Mouse (Mus musculus): ENCODE results near the gene Mtpn. TPM values are rescaled to one million over a fixed set of nuclear protein-coding genes. Genes with fewer than 3 reads are reported as not detected.

Gene Mtpn
- polyA plus RNA-seq (2015; fragmentation: Nextera tagmentation; extraction: Ambion mirVana), result 61.6 and 68.2 TPM in 2 replicates

DNA sequence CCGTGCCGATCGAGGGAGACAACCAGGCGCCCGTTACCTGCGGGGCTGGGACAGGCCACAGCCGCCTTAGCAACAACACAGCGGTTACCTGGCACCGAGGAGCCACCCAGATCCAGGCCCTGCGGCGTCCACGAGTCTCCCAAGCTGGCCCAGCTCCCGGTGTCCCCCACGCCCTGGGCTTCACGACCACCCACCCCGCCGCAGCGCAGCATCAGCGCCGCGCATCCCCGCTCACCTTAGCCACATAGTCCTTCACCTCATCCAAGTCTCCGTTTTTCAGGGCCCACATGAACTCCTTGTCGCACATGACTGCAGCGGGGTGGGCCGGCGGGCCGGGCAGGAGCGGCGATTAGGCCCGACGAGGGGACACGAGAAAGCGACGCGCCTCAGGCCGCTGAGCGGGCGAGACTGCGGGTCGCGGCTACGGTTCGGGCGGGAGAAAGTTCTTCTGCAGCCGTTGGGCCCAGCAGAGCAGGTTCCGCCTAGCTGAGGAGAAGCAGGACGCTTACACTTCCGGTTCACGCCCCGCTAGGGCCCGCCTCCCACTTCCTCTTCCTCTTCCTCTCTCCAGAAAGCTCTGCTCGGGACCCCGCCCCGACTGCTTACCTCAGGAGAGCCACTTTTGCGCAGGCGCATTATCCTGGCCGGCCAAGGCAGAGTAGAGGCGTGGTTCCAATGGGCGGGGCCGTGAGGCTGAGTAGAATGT lies at the start of gene Mtpn:
TSS of gene Mtpn (minus strand) at position 585 of the 706 bp plus-strand sequence.
- H3K9me3 ChIP-seq (ENCODE audit: control insufficient read depth), result no peaks in the 10 kb centered on the region
- peak within 1 kb of the TSS; percentile 95 for H3K9ac ChIP-seq (ENCODE audit: low read depth, low read length)
- H3K4me3 ChIP-seq (ENCODE audit: low read depth, low read length), result peak within 1 kb of the TSS; percentile 99
- no peaks in the 10 kb centered on the region for H3K4me1 ChIP-seq (replicated peaks; ENCODE audit: control insufficient read depth, insufficient read depth, low read length)
- WGBS, result under 1% methylated on average over 61 of the region's 61 CpGs
- H3K27me3 ChIP-seq (replicated peaks; ENCODE audit: control insufficient read depth, insufficient read depth, low read length), result no peaks in the 10 kb centered on the region
- peak; percentile 100 for ATAC-seq
- peak within 1 kb of the TSS; percentile 76 for H3K27ac ChIP-seq (ENCODE audit: low read depth, low read length)
- no peak for TF ChIP-seq CTCF (IDR thresholded peaks at IDR 0.05; ENCODE audit: low read depth)
- no peaks in the 10 kb centered on the region; the same call in 1 of the 2 replicates for H3K36me3 ChIP-seq (ENCODE audit: control insufficient read depth, insufficient read depth)
- peak within 1 kb of the TSS; percentile 75 for H3K4me2 ChIP-seq (replicated peaks; ENCODE audit: low read depth)

- H3K36me3 ChIP-seq (ENCODE audit: control insufficient read depth, insufficient read depth), result no peaks in the 10 kb centered on the region
- no peak for TF ChIP-seq CTCF (IDR thresholded peaks at IDR 0.05; ENCODE audit: low read depth)
- no peak overlapping the region for H3K9ac ChIP-seq (ENCODE audit: low read depth, low read length)
- no peaks in the 10 kb centered on the region for H3K27me3 ChIP-seq (replicated peaks; ENCODE audit: control insufficient read depth, insufficient read depth, low read length)
- no peaks in the 10 kb centered on the region for H3K4me1 ChIP-seq (replicated peaks; ENCODE audit: control insufficient read depth, insufficient read depth, low read length)
- no peak overlapping the region for H3K4me3 ChIP-seq (ENCODE audit: low read depth, low read length)
- no peak overlapping the region for H3K27ac ChIP-seq (ENCODE audit: low read depth, low read length)
- H3K9me3 ChIP-seq (ENCODE audit: control insufficient read depth), result no peaks in the 10 kb centered on the region
- no peak for ATAC-seq
- no peak overlapping the region for H3K4me2 ChIP-seq (replicated peaks; ENCODE audit: low read depth)
These were observed 29.0 kb upstream of the Mtpn start for GRCm38 (mm10) chr6:35568731-35569130.

GRCm38 (mm10) chr6:35567755-35568154 lies 28.1 kb upstream of the Mtpn start:
- ATAC-seq, result no peak
- Histone ChIP-seq H3K27ac (ENCODE audit: low read depth, low read length) (no peak overlapping the region), H3K36me3 (ENCODE audit: control insufficient read depth, insufficient read depth) (no peaks in the 10 kb centered on the region), H3K4me2 (replicated peaks; ENCODE audit: low read depth) (no peak overlapping the region), H3K27me3 (replicated peaks; ENCODE audit: control insufficient read depth, insufficient read depth, low read length) (no peaks in the 10 kb centered on the region), H3K4me1 (replicated peaks; ENCODE audit: control insufficient read depth, insufficient read depth, low read length) (no peaks in the 10 kb centered on the region), H3K4me3 (ENCODE audit: low read depth, low read length) (no peak overlapping the region), H3K9me3 (ENCODE audit: control insufficient read depth) (no peaks in the 10 kb centered on the region), H3K9ac (ENCODE audit: low read depth, low read length) (no peak overlapping the region)
- TF ChIP-seq CTCF (IDR thresholded peaks at IDR 0.05; ENCODE audit: low read depth), result peak; percentile 59

DNA sequence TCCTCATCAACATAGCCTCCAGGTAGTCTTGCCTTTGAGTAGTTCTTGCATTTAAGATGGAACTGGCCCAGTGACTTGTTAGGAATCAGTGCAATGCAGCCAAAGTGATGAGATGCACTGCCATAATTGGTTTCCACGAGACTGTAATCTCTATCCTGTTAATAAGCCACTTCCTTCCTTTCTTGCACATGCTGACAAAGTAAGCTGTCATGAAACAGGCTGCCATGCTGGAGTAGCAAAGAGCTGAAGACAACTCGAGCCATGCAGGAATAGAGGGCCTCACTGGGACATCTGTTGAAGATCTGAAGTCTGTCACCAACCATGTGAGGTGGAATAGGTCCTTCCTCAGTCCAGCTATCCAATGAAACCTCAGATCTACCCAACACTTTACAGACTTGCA lies 20.3 kb upstream of the Mtpn start:
- no peaks in the 10 kb centered on the region for H3K27me3 ChIP-seq (replicated peaks; ENCODE audit: control insufficient read depth, insufficient read depth, low read length)
- ATAC-seq, result no peak
- no peak overlapping the region for H3K4me3 ChIP-seq (ENCODE audit: low read depth, low read length)
- no peaks in the 10 kb centered on the region for H3K9me3 ChIP-seq (ENCODE audit: control insufficient read depth)
- H3K4me1 ChIP-seq (replicated peaks; ENCODE audit: control insufficient read depth, insufficient read depth, low read length), result no peaks in the 10 kb centered on the region
- H3K4me2 ChIP-seq (replicated peaks; ENCODE audit: low read depth), result no peak overlapping the region
- WGBS, result 59% methylated on average over 2 of the region's 2 CpGs
- H3K9ac ChIP-seq (ENCODE audit: low read depth, low read length), result no peak overlapping the region
- no peak for TF ChIP-seq CTCF (IDR thresholded peaks at IDR 0.05; ENCODE audit: low read depth)
- H3K27ac ChIP-seq (ENCODE audit: low read depth, low read length), result no peak overlapping the region
- H3K36me3 ChIP-seq (ENCODE audit: control insufficient read depth, insufficient read depth), result no peaks in the 10 kb centered on the region

DNA sequence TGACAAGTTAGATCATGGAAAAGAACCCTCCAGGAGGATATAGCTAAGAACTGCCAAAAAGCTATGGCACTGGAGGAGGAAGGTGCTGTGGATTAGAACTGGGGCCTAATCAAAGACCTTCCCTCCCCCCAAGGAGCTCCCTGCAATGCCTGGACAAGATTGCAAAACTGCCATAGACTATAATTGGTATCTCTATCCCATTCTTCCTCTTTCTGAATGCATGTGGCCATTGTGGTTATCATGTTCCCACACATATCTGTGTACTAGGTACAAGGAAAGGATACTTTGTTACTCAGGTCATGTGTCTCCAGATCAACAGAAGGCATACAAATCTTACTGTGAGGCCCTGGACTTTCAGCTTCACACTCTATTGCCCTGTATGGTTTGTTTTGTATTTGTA lies 4.7 kb upstream of the Mtpn start:
- no peak for ATAC-seq
- H3K27me3 ChIP-seq (replicated peaks; ENCODE audit: control insufficient read depth, insufficient read depth, low read length), result no peaks in the 10 kb centered on the region
- no peak for TF ChIP-seq CTCF (IDR thresholded peaks at IDR 0.05; ENCODE audit: low read depth)
- H3K4me1 ChIP-seq (replicated peaks; ENCODE audit: control insufficient read depth, insufficient read depth, low read length), result no peaks in the 10 kb centered on the region
- no peaks in the 10 kb centered on the region for H3K36me3 ChIP-seq (ENCODE audit: control insufficient read depth, insufficient read depth)
- no peak overlapping the region for H3K9ac ChIP-seq (ENCODE audit: low read depth, low read length)
- H3K27ac ChIP-seq (ENCODE audit: low read depth, low read length), result no peak overlapping the region
- no peak overlapping the region for H3K4me2 ChIP-seq (replicated peaks; ENCODE audit: low read depth)
- no peak overlapping the region for H3K4me3 ChIP-seq (ENCODE audit: low read depth, low read length)
- H3K9me3 ChIP-seq (ENCODE audit: control insufficient read depth), result peaks cover 2% of the 10 kb centered on the region; the same call in 1 of the 2 replicates

DNA sequence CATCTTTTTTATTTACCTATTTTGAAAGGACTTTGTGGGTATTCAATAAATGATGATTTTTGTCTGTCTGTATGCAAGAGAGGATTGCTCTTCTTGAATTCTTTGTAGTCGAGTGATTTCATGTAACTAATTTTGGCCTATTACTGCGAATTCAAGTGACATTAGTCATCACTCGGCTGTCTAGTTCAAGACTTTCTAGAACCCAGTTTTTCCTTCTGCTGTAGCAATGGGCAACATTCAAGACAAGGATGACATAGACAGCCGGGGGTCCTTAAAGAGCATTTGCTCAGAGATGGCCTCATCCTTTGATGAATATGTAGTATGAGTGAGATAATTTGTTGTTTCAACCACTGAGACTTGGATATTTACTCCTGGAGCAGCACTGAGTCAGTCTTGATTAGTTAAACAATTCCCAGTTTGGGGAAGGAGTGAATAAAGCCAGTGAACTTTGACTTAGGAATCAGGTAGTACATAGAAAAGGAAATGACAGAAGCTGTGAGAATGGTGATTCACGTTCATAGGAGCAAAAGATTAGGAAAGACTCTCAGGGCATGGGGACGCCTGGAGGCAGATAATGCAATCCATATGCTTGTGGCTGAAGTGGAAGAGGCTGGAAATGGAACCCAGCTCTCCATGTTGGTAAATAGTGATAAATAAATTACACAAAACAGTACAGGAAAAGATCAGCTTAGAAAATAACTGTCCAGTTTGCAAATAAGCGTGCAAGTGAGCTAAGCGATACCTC lies 3.1 kb upstream of the Mtpn start:
- WGBS, result 71% methylated on average over 8 of the region's 8 CpGs
- no peak overlapping the region for H3K4me3 ChIP-seq (ENCODE audit: low read depth, low read length)
- peaks cover 2% of the 10 kb centered on the region; the same call in 1 of the 2 replicates for H3K9me3 ChIP-seq (ENCODE audit: control insufficient read depth)
- no peaks in the 10 kb centered on the region for H3K36me3 ChIP-seq (ENCODE audit: control insufficient read depth, insufficient read depth)
- H3K4me2 ChIP-seq (replicated peaks; ENCODE audit: low read depth), result no peak overlapping the region
- no peak overlapping the region for H3K27ac ChIP-seq (ENCODE audit: low read depth, low read length)
- TF ChIP-seq CTCF (IDR thresholded peaks at IDR 0.05; ENCODE audit: low read depth), result no peak
- H3K9ac ChIP-seq (ENCODE audit: low read depth, low read length), result no peak overlapping the region
- ATAC-seq, result no peak
- H3K4me1 ChIP-seq (replicated peaks; ENCODE audit: control insufficient read depth, insufficient read depth, low read length), result no peaks in the 10 kb centered on the region
- H3K27me3 ChIP-seq (replicated peaks; ENCODE audit: control insufficient read depth, insufficient read depth, low read length), result no peaks in the 10 kb centered on the region

All from intestine, postnatal 0 days (tissue).